Mouse (Mus musculus): ENCODE measurements around the gene Bckdk. TPM values are rescaled to one million over a fixed set of nuclear protein-coding genes. Genes with fewer than 3 reads are reported as not detected.
A peak's percentile ranks its signal among the peaks of the same experiment; 100 is the strongest.

Bckdk gene
- polyA plus RNA-seq, 1 experiment = 55.7 TPM

GRCm38 (mm10) chr7:127912190-127912871, 8.4 kb downstream of the Bckdk start, which contains the start of gene Kat8:
Kat8 (plus strand) TSS chr7:127912516.
- Histone ChIP-seq H3K27ac (ENCODE audit: insufficient read depth, low read length) (peak within 1 kb of the TSS; percentile 85), H3K4me3 (ENCODE audit: insufficient read depth, low read length) (peak within 1 kb of the TSS; percentile 39), H3K4me1 (ENCODE audit: control insufficient read depth, insufficient read depth, low read length) (no peaks in the 10 kb centered on the region)
- TF ChIP-seq CTCF (IDR thresholded peaks at IDR 0.05; ENCODE audit: extremely low read depth, insufficient read depth, low read length) (no peak), POLR2A (IDR thresholded peaks at IDR 0.05; ENCODE audit: extremely low read depth, insufficient read depth, low read length) (peak; percentile 89)

DNA sequence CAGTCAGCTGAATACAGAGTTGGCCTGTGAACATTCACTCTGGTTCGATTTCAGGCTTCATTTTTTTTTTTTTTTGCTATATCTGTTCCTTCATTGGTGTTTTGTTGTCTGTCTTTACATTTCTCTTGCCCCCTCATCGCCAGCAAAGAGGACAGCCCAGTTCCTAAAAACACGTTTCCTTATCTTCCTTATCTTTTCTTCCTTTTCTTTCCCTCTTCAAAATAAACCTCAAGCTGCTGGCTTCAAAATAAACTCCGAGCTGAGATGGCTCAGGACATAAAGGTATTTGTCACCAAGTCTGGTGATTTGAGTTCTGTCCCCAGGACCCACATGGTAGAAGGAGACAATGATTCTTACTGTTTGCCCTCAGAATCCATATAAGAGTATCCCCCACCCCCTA, 9.1 kb downstream of the Bckdk start:
- Histone ChIP-seq H3K27ac (ENCODE audit: insufficient read depth, low read length) (no peak overlapping the region), H3K4me1 (ENCODE audit: control insufficient read depth, insufficient read depth, low read length) (no peaks in the 10 kb centered on the region), H3K4me3 (ENCODE audit: insufficient read depth, low read length) (peak overlapping the region; percentile 39)
- TF ChIP-seq POLR2A (IDR thresholded peaks at IDR 0.05; ENCODE audit: extremely low read depth, insufficient read depth, low read length) (no peak), CTCF (IDR thresholded peaks at IDR 0.05; ENCODE audit: extremely low read depth, insufficient read depth, low read length) (no peak)

DNA sequence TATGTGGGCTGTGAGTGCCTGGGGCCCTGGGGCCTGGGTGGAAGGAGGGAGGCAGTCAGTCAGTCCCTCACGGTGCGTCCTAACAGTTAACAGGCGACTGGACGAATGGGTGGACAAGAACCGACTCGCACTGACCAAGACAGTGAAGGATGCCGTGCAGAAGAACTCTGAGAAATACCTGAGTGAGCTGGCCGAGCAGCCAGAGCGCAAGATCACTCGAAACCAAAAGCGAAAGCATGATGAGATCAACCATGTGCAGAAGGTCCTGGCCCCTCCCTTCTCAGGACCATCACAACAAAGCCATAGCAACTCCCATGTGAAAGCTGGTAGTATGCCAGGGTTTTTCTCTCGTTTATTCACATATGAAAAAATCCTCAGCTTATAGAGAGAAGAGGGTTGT, 11.4 kb downstream of the Bckdk start:
- Histone ChIP-seq H3K4me3 (ENCODE audit: insufficient read depth, low read length) (no peak overlapping the region), H3K4me1 (ENCODE audit: control insufficient read depth, insufficient read depth, low read length) (no peaks in the 10 kb centered on the region), H3K27ac (ENCODE audit: insufficient read depth, low read length) (no peak overlapping the region)
- TF ChIP-seq CTCF (IDR thresholded peaks at IDR 0.05; ENCODE audit: extremely low read depth, insufficient read depth, low read length) = no peak
- no peak for TF ChIP-seq POLR2A (IDR thresholded peaks at IDR 0.05; ENCODE audit: extremely low read depth, insufficient read depth, low read length)

- TF ChIP-seq POLR2A (IDR thresholded peaks at IDR 0.05; ENCODE audit: extremely low read depth, insufficient read depth, low read length) = no peak
- peak; percentile 25; the same call in 1 of the 2 replicates for TF ChIP-seq CTCF (IDR thresholded peaks at IDR 0.05; ENCODE audit: extremely low read depth, insufficient read depth, low read length)
- Histone ChIP-seq H3K4me3 (ENCODE audit: insufficient read depth, low read length) (no peak overlapping the region), H3K4me1 (ENCODE audit: control insufficient read depth, insufficient read depth, low read length) (no peaks in the 10 kb centered on the region), H3K27ac (ENCODE audit: insufficient read depth, low read length) (no peak overlapping the region)
Measured at GRCm38 (mm10) chr7:127918203-127918602, 14.3 kb downstream of the Bckdk start.

DNA sequence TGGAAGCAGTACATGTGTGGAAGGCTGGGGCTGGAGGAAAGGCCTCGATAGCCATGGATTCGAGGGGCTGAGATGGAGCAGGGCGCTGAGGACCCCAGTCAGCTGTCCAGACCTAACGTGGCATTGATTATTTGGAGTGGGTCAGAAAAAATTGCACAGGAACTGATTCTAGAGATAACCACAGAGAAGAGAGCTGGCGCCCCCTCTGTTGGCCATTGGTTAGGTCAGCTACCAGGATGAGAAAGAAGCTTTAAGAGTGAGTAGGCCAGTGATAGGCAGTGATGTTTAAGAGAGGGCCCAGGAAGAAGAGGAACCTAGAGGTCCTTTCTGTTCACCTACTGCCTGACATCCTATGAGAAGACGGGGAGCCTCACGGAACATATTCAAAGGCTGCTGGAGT, 15.4 kb downstream of the Bckdk start:
- TF ChIP-seq POLR2A (IDR thresholded peaks at IDR 0.05; ENCODE audit: extremely low read depth, insufficient read depth, low read length) (no peak), CTCF (IDR thresholded peaks at IDR 0.05; ENCODE audit: extremely low read depth, insufficient read depth, low read length) (peak; percentile 19; the same call in 1 of the 2 replicates)
- H3K27ac ChIP-seq (ENCODE audit: insufficient read depth, low read length) = no peak overlapping the region

GRCm38 (mm10) chr7:127921516-127921915, 17.6 kb downstream of the Bckdk start:
- no peak overlapping the region for H3K27ac ChIP-seq (ENCODE audit: insufficient read depth, low read length)
- no peaks in the 10 kb centered on the region for H3K4me1 ChIP-seq (ENCODE audit: control insufficient read depth, insufficient read depth, low read length)
- peak; percentile 41; the same call in 1 of the 2 replicates for TF ChIP-seq CTCF (IDR thresholded peaks at IDR 0.05; ENCODE audit: extremely low read depth, insufficient read depth, low read length)
- TF ChIP-seq POLR2A (IDR thresholded peaks at IDR 0.05; ENCODE audit: extremely low read depth, insufficient read depth, low read length) = no peak
- no peak overlapping the region for H3K4me3 ChIP-seq (ENCODE audit: insufficient read depth, low read length)

More for the DNA sequence above, 15.4 kb downstream of the Bckdk start:
- H3K4me1 ChIP-seq (ENCODE audit: control insufficient read depth, insufficient read depth, low read length) = no peaks in the 10 kb centered on the region
- H3K4me3 ChIP-seq (ENCODE audit: insufficient read depth, low read length) = no peak overlapping the region

- Histone ChIP-seq H3K27ac (ENCODE audit: insufficient read depth, low read length) (0 out of 2 replicates have a peak overlapping the region, but pooled peaks have one; percentile 33), H3K4me1 (ENCODE audit: control insufficient read depth, insufficient read depth, low read length) (no peaks in the 10 kb centered on the region), H3K4me3 (ENCODE audit: insufficient read depth, low read length) (no peak overlapping the region)
- TF ChIP-seq POLR2A (IDR thresholded peaks at IDR 0.05; ENCODE audit: extremely low read depth, insufficient read depth, low read length) (no peak), CTCF (IDR thresholded peaks at IDR 0.05; ENCODE audit: extremely low read depth, insufficient read depth, low read length) (no peak)
Measured at GRCm38 (mm10) chr7:127922451-127923275, 18.8 kb downstream of the Bckdk start.

- H3K27ac ChIP-seq (ENCODE audit: insufficient read depth, low read length) = no peak overlapping the region
- no peak overlapping the region for H3K4me3 ChIP-seq (ENCODE audit: insufficient read depth, low read length)
- H3K4me1 ChIP-seq (ENCODE audit: control insufficient read depth, insufficient read depth, low read length) = no peaks in the 10 kb centered on the region
- TF ChIP-seq CTCF (IDR thresholded peaks at IDR 0.05; ENCODE audit: extremely low read depth, insufficient read depth, low read length) = no peak
- no peak for TF ChIP-seq POLR2A (IDR thresholded peaks at IDR 0.05; ENCODE audit: extremely low read depth, insufficient read depth, low read length)
Measured at GRCm38 (mm10) chr7:127923714-127924113, 19.8 kb downstream of the Bckdk start.

DNA sequence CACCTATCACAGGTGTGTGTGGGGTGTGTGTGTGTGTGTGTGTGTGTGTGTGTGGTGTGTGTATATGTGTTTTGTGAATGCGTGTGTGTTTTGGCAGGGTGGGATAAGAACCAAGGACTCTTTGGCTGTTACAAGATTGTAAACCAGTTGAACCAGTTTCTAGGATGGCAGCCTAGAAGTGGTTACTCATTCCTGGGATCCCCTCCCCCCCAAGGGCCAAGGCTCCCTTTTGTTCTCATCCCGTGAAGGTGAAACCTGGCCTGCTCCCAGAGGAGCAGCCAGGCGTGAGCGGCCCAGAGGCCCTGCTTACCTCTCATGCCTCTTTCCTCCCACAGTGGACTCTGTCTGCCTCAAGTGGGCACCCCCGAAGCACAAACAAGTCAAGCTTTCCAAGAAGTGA, 21.4 kb downstream of the Bckdk start:
- TF ChIP-seq POLR2A (IDR thresholded peaks at IDR 0.05; ENCODE audit: extremely low read depth, insufficient read depth, low read length) = no peak
- no peak for TF ChIP-seq CTCF (IDR thresholded peaks at IDR 0.05; ENCODE audit: extremely low read depth, insufficient read depth, low read length)
- no peak overlapping the region for H3K27ac ChIP-seq (ENCODE audit: insufficient read depth, low read length)
- no peaks in the 10 kb centered on the region for H3K4me1 ChIP-seq (ENCODE audit: control insufficient read depth, insufficient read depth, low read length)
- H3K4me3 ChIP-seq (ENCODE audit: insufficient read depth, low read length) = no peak overlapping the region
